Mouse (Mus musculus): Measurements from ENCODE around the gene Zfp988. TPM values are rescaled to one million over a fixed set of nuclear protein-coding genes. Genes with fewer than 3 reads are reported as not detected.
"Not testable (repeated sequence)": the region's sequence is repeated elsewhere in the genome, so short reads cannot be mapped to it uniquely, and the experiment has no call there.

Gene Zfp988
- polyA plus RNA-seq, 1 experiment from 2014 or later: 0.17 TPM

- not testable (repeated sequence) for H3K27me3 ChIP-seq (ENCODE audit: control insufficient read depth, insufficient read depth, low read length); H3K9me3 ChIP-seq (replicated peaks; ENCODE audit: control insufficient read depth, low read length)
- 58% methylated on average over 3 of the region's 3 CpGs for WGBS
Measured at GRCm38 (mm10) chr4:147298585-147298984, 6.9 kb upstream of the Zfp988 start.

DNA sequence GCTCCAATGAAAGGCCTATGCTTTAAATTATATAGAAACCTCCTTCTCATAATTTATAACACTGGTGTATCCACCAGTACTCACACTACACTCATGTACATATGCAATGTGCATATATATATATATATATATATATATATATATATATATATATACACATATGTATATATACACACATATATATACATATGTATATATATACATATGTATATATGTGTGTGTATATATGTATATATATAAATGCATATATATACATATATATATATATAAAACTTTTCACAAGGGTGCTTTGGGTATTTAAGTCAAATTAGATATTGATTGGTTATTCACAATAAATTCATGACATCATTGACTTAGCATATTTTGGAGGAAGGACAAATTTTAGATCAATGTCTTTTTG, 3.1 kb upstream of the Zfp988 start:
- H3K4me1 ChIP-seq (ENCODE audit: control insufficient read depth, insufficient read depth, low read length); ATAC-seq (replicated peaks; ENCODE audit: extremely low read depth, insufficient read depth, low FRiP score); H3K9ac ChIP-seq (ENCODE audit: low read length); H3K27me3 ChIP-seq (ENCODE audit: control insufficient read depth, insufficient read depth, low read length); H3K4me2 ChIP-seq (ENCODE audit: low read depth, low read length); H3K36me3 ChIP-seq (ENCODE audit: control insufficient read depth, insufficient read depth); H3K9me3 ChIP-seq (replicated peaks; ENCODE audit: control insufficient read depth, low read length); H3K4me3 ChIP-seq (ENCODE audit: low read length); H3K27ac ChIP-seq (ENCODE audit: low read length): not testable (repeated sequence)

More at GRCm38 (mm10) chr4:147298585-147298984, 6.9 kb upstream of the Zfp988 start:
- not testable (repeated sequence) for H3K36me3 ChIP-seq (ENCODE audit: control insufficient read depth, insufficient read depth); ATAC-seq (replicated peaks; ENCODE audit: extremely low read depth, insufficient read depth, low FRiP score); H3K4me2 ChIP-seq (ENCODE audit: low read depth, low read length); H3K27ac ChIP-seq (ENCODE audit: low read length); H3K4me3 ChIP-seq (ENCODE audit: low read length); H3K4me1 ChIP-seq (ENCODE audit: control insufficient read depth, insufficient read depth, low read length); H3K9ac ChIP-seq (ENCODE audit: low read length)

DNA sequence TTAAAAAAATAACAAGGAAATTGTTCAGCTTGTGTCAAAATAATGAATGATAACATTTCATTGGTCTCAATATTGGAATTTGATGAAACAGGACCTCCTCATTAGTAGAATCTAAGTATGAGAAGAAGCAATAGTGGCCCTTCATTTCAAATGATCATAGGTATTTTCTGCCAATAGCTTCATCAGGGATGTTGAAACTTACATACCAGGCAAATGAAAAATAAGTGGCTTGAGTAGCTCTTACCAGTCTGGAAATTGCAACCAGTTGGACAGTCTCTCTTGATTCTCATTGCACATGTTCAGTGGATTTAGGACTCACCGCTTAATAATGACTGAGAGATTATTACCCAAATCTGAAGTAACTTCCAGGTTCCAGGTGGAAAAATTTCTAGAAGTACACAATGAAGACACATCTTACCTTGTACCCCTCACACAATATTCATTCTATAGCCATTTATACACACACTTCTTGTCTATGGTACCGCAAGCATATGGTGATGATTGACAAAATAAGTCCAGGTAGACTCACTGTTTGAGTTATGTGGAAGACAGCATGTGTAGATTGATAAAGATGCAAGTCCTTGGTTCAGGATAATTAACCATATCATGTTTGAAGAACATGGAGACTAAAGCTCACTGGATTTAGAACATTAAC, 29.7 kb downstream of the Zfp988 start:
- not testable (repeated sequence) for H3K27ac ChIP-seq (ENCODE audit: low read length); H3K9ac ChIP-seq (ENCODE audit: low read length); ATAC-seq (replicated peaks; ENCODE audit: extremely low read depth, insufficient read depth, low FRiP score); H3K36me3 ChIP-seq (ENCODE audit: control insufficient read depth, insufficient read depth); H3K4me2 ChIP-seq (ENCODE audit: low read depth, low read length); H3K27me3 ChIP-seq (ENCODE audit: control insufficient read depth, insufficient read depth, low read length); H3K4me3 ChIP-seq (ENCODE audit: low read length); H3K4me1 ChIP-seq (ENCODE audit: control insufficient read depth, insufficient read depth, low read length)
- WGBS: 82% methylated on average over 2 of the region's 2 CpGs
- H3K9me3 ChIP-seq (replicated peaks; ENCODE audit: control insufficient read depth, low read length): peaks cover 43% of the 10 kb centered on the region

- H3K36me3 ChIP-seq (ENCODE audit: control insufficient read depth, insufficient read depth); H3K4me1 ChIP-seq (ENCODE audit: control insufficient read depth, insufficient read depth, low read length); H3K4me3 ChIP-seq (ENCODE audit: low read length); H3K27ac ChIP-seq (ENCODE audit: low read length); H3K4me2 ChIP-seq (ENCODE audit: low read depth, low read length); H3K9ac ChIP-seq (ENCODE audit: low read length); H3K27me3 ChIP-seq (ENCODE audit: control insufficient read depth, insufficient read depth, low read length): not testable (repeated sequence)
- 29% methylated on average over 1 of the region's 1 CpGs for WGBS
- peaks cover 45% of the 10 kb centered on the region for H3K9me3 ChIP-seq (replicated peaks; ENCODE audit: control insufficient read depth, low read length)
- ATAC-seq (replicated peaks; ENCODE audit: extremely low read depth, insufficient read depth, low FRiP score): peak; percentile 42; the same call in 1 of the 2 replicates
Measured at GRCm38 (mm10) chr4:147335691-147336367, 30.4 kb downstream of the Zfp988 start.

GRCm38 (mm10) chr4:147336368-147337195, 31.1 kb downstream of the Zfp988 start:
- 61% methylated on average over 6 of the region's 6 CpGs for WGBS
- peak; percentile 64; the same call in 1 of the 2 replicates for ATAC-seq (replicated peaks; ENCODE audit: extremely low read depth, insufficient read depth, low FRiP score)
- H3K4me2 ChIP-seq (ENCODE audit: low read depth, low read length); H3K4me1 ChIP-seq (ENCODE audit: control insufficient read depth, insufficient read depth, low read length); H3K27me3 ChIP-seq (ENCODE audit: control insufficient read depth, insufficient read depth, low read length); H3K27ac ChIP-seq (ENCODE audit: low read length); H3K4me3 ChIP-seq (ENCODE audit: low read length); H3K36me3 ChIP-seq (ENCODE audit: control insufficient read depth, insufficient read depth); H3K9ac ChIP-seq (ENCODE audit: low read length): not testable (repeated sequence)
- peaks cover 47% of the 10 kb centered on the region for H3K9me3 ChIP-seq (replicated peaks; ENCODE audit: control insufficient read depth, low read length)

DNA sequence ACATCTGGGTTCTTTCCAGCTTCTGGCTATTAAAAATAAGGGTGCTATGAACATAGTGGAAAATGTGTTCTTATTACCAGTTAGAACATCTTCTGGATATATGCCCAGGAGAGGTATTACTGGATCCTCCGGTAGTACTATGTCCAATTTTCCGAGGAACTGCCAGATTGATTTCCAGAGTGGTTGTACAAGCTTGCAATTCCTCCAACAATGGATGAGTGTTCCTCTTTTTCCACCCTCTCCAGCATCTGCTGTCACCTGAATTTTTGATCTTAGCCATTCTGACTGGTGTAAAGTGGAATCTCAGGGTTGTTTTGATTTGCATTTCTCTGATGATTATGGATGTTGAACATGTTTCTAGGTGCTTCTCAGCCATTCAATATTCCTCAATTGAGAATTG, 32.0 kb downstream of the Zfp988 start:
- H3K4me3 ChIP-seq (ENCODE audit: low read length); H3K4me2 ChIP-seq (ENCODE audit: low read depth, low read length); H3K9ac ChIP-seq (ENCODE audit: low read length); H3K4me1 ChIP-seq (ENCODE audit: control insufficient read depth, insufficient read depth, low read length); H3K27me3 ChIP-seq (ENCODE audit: control insufficient read depth, insufficient read depth, low read length); H3K36me3 ChIP-seq (ENCODE audit: control insufficient read depth, insufficient read depth); ATAC-seq (replicated peaks; ENCODE audit: extremely low read depth, insufficient read depth, low FRiP score); H3K27ac ChIP-seq (ENCODE audit: low read length): not testable (repeated sequence)
- H3K9me3 ChIP-seq (replicated peaks; ENCODE audit: control insufficient read depth, low read length): peaks cover 47% of the 10 kb centered on the region
- 82% methylated on average over 2 of the region's 2 CpGs for WGBS

DNA sequence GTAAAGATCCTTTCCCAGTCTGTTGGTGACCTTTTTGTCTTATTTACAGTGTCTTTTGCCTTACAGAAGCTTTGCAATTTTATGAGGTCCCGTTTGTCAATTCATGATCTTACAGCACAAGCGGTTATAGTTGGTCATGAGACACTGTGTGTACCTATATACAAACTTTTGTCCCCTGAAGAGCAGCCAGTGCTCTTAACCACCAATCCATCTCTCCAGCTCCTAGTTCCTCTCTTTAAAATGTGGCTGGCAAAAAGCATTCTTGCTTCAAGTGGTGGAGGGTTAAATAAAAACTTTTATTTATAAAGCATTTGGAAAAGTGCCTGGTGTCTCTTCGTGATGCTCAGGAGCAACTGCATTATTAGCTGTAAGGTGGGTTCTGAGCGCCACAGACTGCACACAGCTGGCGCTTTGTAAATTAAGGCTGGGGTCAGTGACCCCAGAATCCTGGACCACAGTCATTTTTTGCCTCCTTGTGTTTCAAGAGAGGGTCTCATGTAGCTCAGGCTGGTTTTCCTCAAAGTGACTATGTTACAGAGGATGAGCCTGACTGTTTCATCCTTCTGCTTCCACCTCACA, 32.6 kb downstream of the Zfp988 start:
- no peak overlapping the region for H3K4me3 ChIP-seq (ENCODE audit: low read length)
- H3K4me1 ChIP-seq (ENCODE audit: control insufficient read depth, insufficient read depth, low read length): no peaks in the 10 kb centered on the region
- H3K27me3 ChIP-seq (ENCODE audit: control insufficient read depth, insufficient read depth, low read length): no peaks in the 10 kb centered on the region
- WGBS: 63% methylated on average over 5 of the region's 5 CpGs
- no peak for ATAC-seq (replicated peaks; ENCODE audit: extremely low read depth, insufficient read depth, low FRiP score)
- no peak overlapping the region for H3K4me2 ChIP-seq (ENCODE audit: low read depth, low read length)
- no peak overlapping the region for H3K9ac ChIP-seq (ENCODE audit: low read length)
- H3K36me3 ChIP-seq (ENCODE audit: control insufficient read depth, insufficient read depth): no peaks in the 10 kb centered on the region
- H3K27ac ChIP-seq (ENCODE audit: low read length): no peak overlapping the region
- H3K9me3 ChIP-seq (replicated peaks; ENCODE audit: control insufficient read depth, low read length): peaks cover 49% of the 10 kb centered on the region

DNA sequence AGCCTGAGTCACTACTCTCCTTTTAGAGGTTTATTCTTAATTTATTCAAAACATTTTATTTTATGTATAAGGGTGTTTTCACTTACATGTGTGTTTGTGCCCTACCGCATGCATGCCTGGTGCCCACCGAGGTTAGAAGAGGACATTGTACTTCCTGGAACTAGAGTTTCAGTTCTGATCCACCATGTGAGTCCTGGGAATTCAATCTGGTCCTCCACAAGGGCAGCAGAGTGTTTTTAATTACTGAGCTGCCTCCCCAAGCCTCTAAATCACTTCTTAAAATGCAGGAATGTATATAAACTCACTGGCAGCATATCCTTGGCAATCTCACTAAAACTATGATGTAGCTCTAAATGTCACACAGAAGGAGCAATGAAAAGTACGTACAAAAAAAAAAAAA, 33.2 kb downstream of the Zfp988 start:
- WGBS: 72% methylated on average over 3 of the region's 3 CpGs

More for the DNA sequence above, 33.2 kb downstream of the Zfp988 start:
- not testable (repeated sequence) for H3K4me1 ChIP-seq (ENCODE audit: control insufficient read depth, insufficient read depth, low read length); H3K27me3 ChIP-seq (ENCODE audit: control insufficient read depth, insufficient read depth, low read length); H3K4me3 ChIP-seq (ENCODE audit: low read length); H3K4me2 ChIP-seq (ENCODE audit: low read depth, low read length); ATAC-seq (replicated peaks; ENCODE audit: extremely low read depth, insufficient read depth, low FRiP score); H3K27ac ChIP-seq (ENCODE audit: low read length); H3K9ac ChIP-seq (ENCODE audit: low read length); H3K36me3 ChIP-seq (ENCODE audit: control insufficient read depth, insufficient read depth)
- H3K9me3 ChIP-seq (replicated peaks; ENCODE audit: control insufficient read depth, low read length): peaks cover 55% of the 10 kb centered on the region

All from heart, embryonic 16.5 days (tissue).